Mouse (Mus musculus): ENCODE results near the gene Btbd2. TPM values are rescaled to one million over a fixed set of nuclear protein-coding genes. Genes with fewer than 3 reads are reported as not detected.

Btbd2 gene
- polyA plus RNA-seq, 1 experiment from 2014 or later, result 12.7 TPM

DNA sequence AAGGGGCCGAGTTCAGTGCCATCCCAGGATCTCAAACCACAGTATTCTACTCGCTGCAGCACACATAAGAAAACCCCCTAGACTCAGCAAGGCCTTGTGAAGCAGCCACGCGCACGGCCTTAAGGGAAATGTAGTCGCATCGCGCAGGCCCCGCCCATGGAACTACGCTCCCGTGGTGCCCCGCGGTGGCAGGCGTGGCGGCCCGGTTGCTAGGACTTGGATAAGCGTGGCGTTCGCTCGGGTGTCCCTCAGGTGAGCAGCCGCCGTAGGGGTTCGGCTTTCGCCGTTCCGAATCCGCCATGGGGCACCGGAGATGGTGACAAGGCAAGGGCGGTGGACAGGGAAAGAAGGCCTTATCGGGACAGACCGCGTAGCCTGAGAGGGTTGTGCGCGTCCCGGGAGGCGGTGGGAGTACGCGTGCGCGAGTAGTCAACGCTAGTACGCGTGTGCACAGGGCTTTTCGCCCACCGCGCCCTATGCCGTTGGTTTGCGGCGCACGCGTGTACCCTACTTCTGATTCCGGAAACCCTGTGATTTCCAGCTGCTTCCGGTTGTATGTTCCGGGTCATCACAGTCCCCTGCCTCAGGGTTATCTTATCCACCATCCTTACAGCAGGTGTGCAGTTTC, 54.1 kb downstream of the Btbd2 start, which contains the start of the genes Scamp4 and Adat3:
Scamp4 (plus strand) TSS at position 175 of the 628 bp plus-strand sequence.
Adat3 (plus strand) TSS at position 183 of the 628 bp plus-strand sequence.
- H3K9me3 ChIP-seq (replicated peaks), result no peaks in the 10 kb centered on the region
- H3K27me3 ChIP-seq, result no peaks in the 10 kb centered on the region
- under 1% methylated on average over 54 of the region's 54 CpGs for WGBS (ENCODE audit: insufficient replicate concordance)
- H3K4me3 ChIP-seq (replicated peaks), result peak within 1 kb of the TSS; percentile 69
- peak within 1 kb of the TSS; percentile 77 for H3K9ac ChIP-seq
- H3K4me1 ChIP-seq (replicated peaks), result peaks cover 83% of the 10 kb centered on the region
- ATAC-seq (ENCODE audit: low read depth), result peak; percentile 85
- peak; percentile 93 for DNase-seq
- H3K4me2 ChIP-seq, result peak within 1 kb of the TSS; percentile 92
- peaks cover 23% of the 10 kb centered on the region for H3K36me3 ChIP-seq
- H3K27ac ChIP-seq, result peak within 1 kb of the TSS; percentile 94

DNA sequence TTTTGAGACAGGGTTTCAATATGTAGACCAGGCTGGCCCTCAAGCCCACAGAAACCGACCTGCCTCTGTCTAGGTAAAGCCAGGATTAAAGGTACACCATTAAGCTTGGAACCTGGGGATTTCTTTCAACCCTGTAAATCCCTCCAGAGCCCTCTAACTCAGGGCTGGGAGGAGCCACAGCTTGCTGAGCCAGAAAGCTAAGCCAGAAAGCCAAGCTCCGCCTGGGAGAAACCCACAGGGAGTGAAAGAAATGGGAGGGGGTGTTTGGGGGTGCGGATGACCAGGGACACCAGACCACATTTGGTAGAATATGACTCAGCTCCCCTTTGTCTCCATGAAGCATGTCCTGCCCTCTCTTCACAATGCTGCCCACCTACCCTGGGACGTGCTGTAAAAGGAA, 60.6 kb downstream of the Btbd2 start:
- Histone ChIP-seq H3K27ac (peak overlapping the region; percentile 7; the same call in 1 of the 2 replicates), H3K27me3 (no peaks in the 10 kb centered on the region), H3K9ac (peak overlapping the region; percentile 39; the same call in 1 of the 2 replicates), H3K9me3 (replicated peaks) (no peaks in the 10 kb centered on the region), H3K4me2 (no peak overlapping the region), H3K36me3 (no peaks in the 10 kb centered on the region), H3K4me3 (replicated peaks) (no peak overlapping the region), H3K4me1 (replicated peaks) (peaks cover 51% of the 10 kb centered on the region)
- no peak for DNase-seq
- WGBS (ENCODE audit: insufficient replicate concordance), result 51% methylated on average over 4 of the region's 4 CpGs
- no peak for ATAC-seq (ENCODE audit: low read depth)

Small RNA genes within 50 kb of the gene (microRNA-seq; reads per million reads assigned to microRNA genes)
- gene Mir6912, result 1.5 reads per million

Other genes with a start within 250 kb of the Btbd2 start
- 55.2 and 56.2 TPM in 2 replicates for gene Tcf3, start 223.4 kb downstream of the Btbd2 start, polyA plus RNA-seq (2015; fragmentation: Nextera tagmentation; extraction: Ambion mirVana)
- gene Onecut3, start 162.2 kb downstream of the Btbd2 start, polyA plus RNA-seq (2015; fragmentation: Nextera tagmentation; extraction: Ambion mirVana), result 0.02 TPM in 1 of 2 replicates, not detected in the other
- 0.02 and 0.03 TPM in 2 replicates for gene Atp8b3, start 117.9 kb downstream of the Btbd2 start, polyA plus RNA-seq (2015; fragmentation: Nextera tagmentation; extraction: Ambion mirVana)
- gene Rexo1, start 95.5 kb downstream of the Btbd2 start, polyA plus RNA-seq (2015; fragmentation: Nextera tagmentation; extraction: Ambion mirVana), result 13.4 and 13.8 TPM in 2 replicates
- gene Klf16, start 79.8 kb downstream of the Btbd2 start, polyA plus RNA-seq (2015; fragmentation: Nextera tagmentation; extraction: Ambion mirVana), result 13.4 and 14.1 TPM in 2 replicates
- gene Abhd17a, start 66.7 kb downstream of the Btbd2 start, polyA plus RNA-seq (2015; fragmentation: Nextera tagmentation; extraction: Ambion mirVana), result 45.1 and 51.7 TPM in 2 replicates
- 52.0 and 54.6 TPM in 2 replicates for gene Scamp4, start 54.2 kb downstream of the Btbd2 start, polyA plus RNA-seq (2015; fragmentation: Nextera tagmentation; extraction: Ambion mirVana)
- 5.7 and 6.3 TPM in 2 replicates for gene Adat3, start 54.2 kb downstream of the Btbd2 start, polyA plus RNA-seq (2015; fragmentation: Nextera tagmentation; extraction: Ambion mirVana)
- 1.4 and 1.5 TPM in 2 replicates for gene Gm49322, start 51.0 kb downstream of the Btbd2 start, polyA plus RNA-seq (2015; fragmentation: Nextera tagmentation; extraction: Ambion mirVana)
- gene Csnk1g2, start 34.2 kb downstream of the Btbd2 start, polyA plus RNA-seq (2015; fragmentation: Nextera tagmentation; extraction: Ambion mirVana), result 46.0 and 51.1 TPM in 2 replicates
- 71.4 and 73.8 TPM in 2 replicates for gene Mknk2, start 21.0 kb upstream of the Btbd2 start, polyA plus RNA-seq (2015; fragmentation: Nextera tagmentation; extraction: Ambion mirVana)
- gene Mob3a, start 44.9 kb upstream of the Btbd2 start, polyA plus RNA-seq (2015; fragmentation: Nextera tagmentation; extraction: Ambion mirVana), result 31.6 and 38.5 TPM in 2 replicates
- 6.1 and 7.5 TPM in 2 replicates for gene Izumo4, start 45.1 kb upstream of the Btbd2 start, polyA plus RNA-seq (2015; fragmentation: Nextera tagmentation; extraction: Ambion mirVana)
- gene Ap3d1, start 85.2 kb upstream of the Btbd2 start, polyA plus RNA-seq (2015; fragmentation: Nextera tagmentation; extraction: Ambion mirVana), result 24.9 and 25.6 TPM in 2 replicates
- 7.4 and 7.8 TPM in 2 replicates for gene Dot1l, start 98.1 kb upstream of the Btbd2 start, polyA plus RNA-seq (2015; fragmentation: Nextera tagmentation; extraction: Ambion mirVana)
- gene Sf3a2, start 141.1 kb upstream of the Btbd2 start, polyA plus RNA-seq (2015; fragmentation: Nextera tagmentation; extraction: Ambion mirVana), result 35.7 and 48.5 TPM in 2 replicates
- 97.5 and 105 TPM in 2 replicates for gene Plekhj1, start 141.6 kb upstream of the Btbd2 start, polyA plus RNA-seq (2015; fragmentation: Nextera tagmentation; extraction: Ambion mirVana)
- gene Amh, start 148.2 kb upstream of the Btbd2 start, polyA plus RNA-seq (2015; fragmentation: Nextera tagmentation; extraction: Ambion mirVana), result not detected in 2 replicates
- 0.20 and 0.38 TPM in 2 replicates for gene Jsrp1, start 156.4 kb upstream of the Btbd2 start, polyA plus RNA-seq (2015; fragmentation: Nextera tagmentation; extraction: Ambion mirVana)
- gene Oaz1, start 169.6 kb upstream of the Btbd2 start, polyA plus RNA-seq (2015; fragmentation: Nextera tagmentation; extraction: Ambion mirVana), result 1,324 and 1,529 TPM in 2 replicates
- gene Lingo3, start 187.0 kb upstream of the Btbd2 start, polyA plus RNA-seq (2015; fragmentation: Nextera tagmentation; extraction: Ambion mirVana), result not detected in 2 replicates
- gene Lsm7, start 198.1 kb upstream of the Btbd2 start, polyA plus RNA-seq (2015; fragmentation: Nextera tagmentation; extraction: Ambion mirVana), result 192 and 208 TPM in 2 replicates
- gene Sppl2b, start 198.2 kb upstream of the Btbd2 start, polyA plus RNA-seq (2015; fragmentation: Nextera tagmentation; extraction: Ambion mirVana), result 56.8 and 58.9 TPM in 2 replicates
- gene Tmprss9, start 214.8 kb upstream of the Btbd2 start, polyA plus RNA-seq (2015; fragmentation: Nextera tagmentation; extraction: Ambion mirVana), result 0.05 TPM in 1 of 2 replicates, not detected in the other
- gene Timm13, start 243.9 kb upstream of the Btbd2 start, polyA plus RNA-seq (2015; fragmentation: Nextera tagmentation; extraction: Ambion mirVana), result 249 and 266 TPM in 2 replicates

Measured in liver, embryonic 13.5 days (tissue).